Mouse (Mus musculus) cerebellum, adult (tissue): ENCODE measurements around the gene Arhgdib.
"Not testable (repeated sequence)": the region's sequence is repeated elsewhere in the genome, so short reads cannot be mapped to it uniquely, and the experiment has no call there.

Experiments used
- ATAC-seq: cut with Nextera tagmentation; 2 replicates; pipeline ENCODE4 v1.9.2; 2017; ENCODE audit warnings: mild to moderate bottlenecking, moderate library complexity, mixed read lengths; ENCODE audit not compliant: insufficient number of reproducible peaks, low FRiP score, low TSS enrichment

The Arhgdib gene

DNA sequence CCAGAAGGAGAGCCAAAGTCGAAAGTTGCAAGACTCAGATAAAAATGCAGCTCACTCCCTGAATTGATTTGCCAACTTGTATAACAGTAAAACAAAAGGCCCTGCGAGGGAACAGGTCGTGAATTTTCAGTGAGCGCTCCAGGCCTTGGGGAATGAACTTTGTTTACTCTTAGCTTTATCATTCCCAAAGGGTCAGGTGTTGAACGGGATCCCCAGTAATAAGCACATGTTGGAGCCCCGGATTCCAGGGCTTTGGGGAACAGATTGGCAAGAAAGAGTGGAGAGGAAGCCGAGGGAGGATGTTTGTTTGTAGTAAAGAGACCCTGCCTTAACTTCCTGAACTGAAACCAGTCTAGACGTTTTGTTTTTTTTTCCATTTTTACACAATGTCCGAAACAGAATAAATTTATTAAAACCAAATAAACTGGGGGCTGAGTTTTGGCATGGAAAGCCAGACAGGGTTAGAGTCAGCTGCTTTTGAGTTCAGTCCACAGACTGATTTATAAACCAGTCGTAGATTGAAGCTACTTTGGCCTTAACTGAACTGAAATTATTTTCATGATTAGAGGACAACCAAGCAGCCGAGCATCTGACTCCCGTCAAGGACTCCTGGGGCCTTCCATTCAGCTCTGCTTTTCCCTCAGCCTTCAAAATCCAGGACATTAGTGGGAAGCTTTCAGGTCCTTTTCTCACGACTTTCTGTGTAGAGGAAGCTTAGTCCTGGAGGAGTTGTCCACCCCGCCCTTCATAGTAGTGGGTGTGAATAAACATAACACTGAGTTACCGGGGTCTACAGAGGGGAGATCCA, 47.0 kb downstream of the Arhgdib start:
- ATAC-seq = no peak

DNA sequence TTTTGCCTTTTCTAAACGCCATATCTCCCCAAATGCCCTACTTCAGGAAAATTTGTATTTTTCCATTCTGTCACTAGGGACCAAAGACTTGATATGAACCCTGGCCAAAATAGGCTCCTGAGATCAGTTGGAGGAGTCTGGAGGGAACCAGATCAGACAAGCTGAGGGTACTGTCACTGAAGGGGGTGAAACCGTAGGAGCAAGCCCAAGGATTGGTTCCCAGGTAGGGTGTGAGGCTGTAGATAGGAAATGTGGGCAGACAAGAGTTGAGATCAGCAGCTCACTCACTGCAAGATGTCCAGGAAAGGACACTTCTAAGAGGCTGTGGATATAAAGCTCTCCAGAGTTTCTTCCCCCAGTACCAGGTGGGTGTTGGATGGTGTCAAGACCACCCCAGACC, 49.7 kb downstream of the Arhgdib start:
- ATAC-seq = no peak

DNA sequence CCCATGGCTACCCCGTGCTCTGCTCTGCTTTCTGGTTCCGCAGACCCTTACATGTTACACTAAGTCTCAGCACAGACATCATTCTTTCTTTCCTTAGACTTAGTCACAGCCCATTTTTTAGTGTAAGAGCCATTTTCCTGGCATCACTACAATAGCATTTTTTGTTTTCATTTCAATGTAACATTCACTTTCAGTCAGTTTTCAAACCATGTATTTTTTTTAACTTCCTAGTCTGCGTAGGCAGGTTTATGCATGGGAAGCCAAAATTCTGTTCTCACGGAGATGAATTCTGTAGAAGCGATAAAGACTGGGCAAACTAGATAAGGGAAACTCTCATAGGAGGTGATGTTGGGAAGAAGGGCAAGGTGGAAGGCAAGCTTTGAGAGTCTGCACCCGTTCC, 52.1 kb downstream of the Arhgdib start:
- ATAC-seq = no peak

DNA sequence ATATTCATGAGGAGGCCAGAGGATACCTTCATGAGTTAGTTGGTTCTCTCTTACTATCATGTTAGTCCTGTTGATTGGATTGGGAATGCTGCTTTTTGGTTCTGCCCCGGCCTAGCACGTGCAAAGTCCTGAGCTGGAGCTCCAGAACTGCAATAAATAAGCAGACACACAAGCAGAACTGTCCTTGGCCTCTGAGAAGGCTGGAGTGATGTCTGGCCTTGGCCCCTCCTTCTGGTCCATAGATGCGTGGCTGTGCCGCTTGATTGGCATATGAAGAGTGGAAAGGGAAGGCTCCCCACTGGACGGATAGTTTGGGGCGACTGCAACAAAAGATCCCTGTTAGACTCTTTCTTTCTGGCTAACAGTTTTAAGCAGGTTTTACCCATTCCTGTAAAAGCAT, 52.6 kb downstream of the Arhgdib start:
- no peak for ATAC-seq

DNA sequence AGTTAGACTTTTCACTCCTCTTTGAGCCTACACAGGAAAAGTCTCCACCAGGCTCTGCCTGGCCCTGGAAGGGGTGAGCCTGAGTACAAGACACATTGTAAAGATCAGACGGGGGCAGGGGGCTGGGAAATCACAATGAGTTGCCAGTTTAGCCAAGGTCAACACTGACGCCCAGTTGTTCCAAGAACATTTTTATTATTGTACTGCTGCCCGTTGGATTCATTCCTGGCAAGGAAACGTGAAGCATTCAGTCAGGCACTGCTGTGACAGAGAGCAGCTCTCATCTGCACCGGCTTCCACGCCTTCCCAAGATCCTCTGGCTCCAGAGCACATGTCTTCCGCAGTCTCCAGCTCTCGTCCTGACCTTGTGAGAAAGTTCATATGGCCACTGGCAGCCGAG, 53.8 kb downstream of the Arhgdib start:
- no peak for ATAC-seq

DNA sequence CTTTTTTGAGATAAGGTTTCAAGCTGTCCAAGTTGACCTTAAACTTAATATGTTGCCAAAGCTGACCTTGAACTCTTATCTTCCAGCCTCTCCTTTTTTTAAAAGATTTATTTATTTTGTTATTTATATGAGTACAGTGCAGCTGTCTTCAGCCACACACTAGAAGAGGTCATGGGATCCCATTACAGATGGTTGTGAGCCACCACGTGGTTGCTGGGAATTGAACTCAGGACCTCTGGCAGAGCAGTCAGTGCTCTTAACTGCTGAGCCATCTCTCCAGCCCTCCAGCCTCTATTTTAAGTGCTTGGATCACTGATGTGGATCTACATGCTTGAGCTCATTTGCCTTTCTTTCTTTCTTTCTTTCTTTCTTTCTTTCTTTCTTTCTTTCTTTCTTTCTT, 56.9 kb downstream of the Arhgdib start:
- ATAC-seq = not testable (repeated sequence)

DNA sequence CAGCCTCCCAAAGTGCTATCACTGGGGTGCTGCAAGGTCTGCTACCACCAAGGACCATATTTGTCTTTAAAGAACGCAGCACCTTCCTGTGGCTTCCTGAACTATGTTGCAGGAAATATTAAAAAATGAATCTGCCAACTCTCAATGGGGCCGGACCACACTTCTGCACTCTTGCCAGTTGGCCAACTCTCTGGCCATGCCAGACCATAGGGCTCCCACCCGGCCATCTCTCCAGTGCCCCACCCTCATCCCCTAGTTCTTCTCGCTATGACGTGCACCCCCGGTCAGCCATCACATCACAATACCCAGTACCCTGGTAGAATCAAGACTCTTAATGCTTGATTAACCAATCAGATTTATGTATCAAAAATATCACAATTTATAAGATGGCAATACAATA, 57.7 kb downstream of the Arhgdib start:
- ATAC-seq = no peak

DNA sequence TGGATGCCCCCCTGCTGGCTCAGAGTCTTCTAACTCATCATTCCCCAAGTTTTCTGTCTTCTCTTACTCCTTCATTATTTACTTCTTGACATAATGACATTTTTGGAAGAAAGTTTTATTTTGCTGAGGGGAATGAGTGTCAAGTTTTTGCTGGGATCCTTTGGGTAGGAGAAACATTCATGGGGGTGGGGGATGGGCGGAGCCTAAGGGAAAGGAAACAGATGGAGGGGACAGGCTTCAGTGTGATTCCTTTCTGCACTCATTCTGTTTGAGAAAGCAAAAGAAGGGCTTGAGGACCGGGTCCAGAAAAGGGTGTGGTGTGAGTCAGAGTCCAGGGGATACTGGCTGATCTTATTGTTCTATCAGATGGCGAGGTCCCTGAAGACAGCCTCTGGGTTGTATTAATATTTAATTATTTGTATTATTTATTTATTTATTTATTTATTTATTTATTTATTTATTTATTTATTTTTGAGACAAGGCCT, 58.2 kb downstream of the Arhgdib start:
- ATAC-seq = no peak

DNA sequence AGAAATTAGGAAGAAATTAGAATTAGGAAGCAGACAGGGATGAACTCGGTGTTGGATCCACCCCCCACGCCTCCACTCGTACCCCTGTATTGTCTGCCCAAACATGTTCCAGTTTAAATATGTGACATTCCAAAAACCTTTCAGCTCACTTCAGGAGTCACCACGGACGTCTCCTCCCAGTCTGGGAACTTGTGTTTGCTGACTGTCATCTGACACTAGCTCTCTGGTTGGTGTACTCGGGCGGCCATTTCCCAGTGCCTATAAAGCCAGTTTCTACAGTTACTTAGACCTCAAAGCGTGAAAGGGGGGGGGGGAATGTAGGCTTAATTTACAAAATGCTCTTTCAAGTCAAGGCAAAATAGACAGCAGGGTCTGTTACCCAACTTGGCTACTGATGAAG, 60.0 kb downstream of the Arhgdib start:
- ATAC-seq = no peak

DNA sequence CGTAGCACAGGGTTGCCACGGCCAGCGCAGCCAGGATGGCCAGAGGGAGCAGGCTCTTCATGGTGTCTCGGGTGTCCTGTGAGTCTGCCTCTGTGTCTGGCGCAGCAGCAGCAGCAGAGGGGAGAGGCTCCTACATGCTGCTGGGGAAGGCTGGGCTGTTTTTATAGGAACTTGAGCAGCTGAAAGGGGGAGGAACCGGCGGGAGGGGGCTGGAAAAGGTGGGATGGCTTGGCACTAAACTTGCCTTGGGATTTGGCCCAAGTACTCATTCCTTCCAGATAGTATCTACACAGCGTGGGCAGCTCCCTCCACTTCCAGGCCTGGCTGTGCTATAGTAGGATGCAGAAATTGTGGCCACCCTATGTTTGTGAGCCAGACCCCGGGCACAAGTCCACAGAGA, 66.0 kb downstream of the Arhgdib start, which contains the start of gene Mgp:
Gene Mgp (minus strand): TSS at position 154 of the 400 bp plus-strand sequence.
- ATAC-seq = no peak

DNA sequence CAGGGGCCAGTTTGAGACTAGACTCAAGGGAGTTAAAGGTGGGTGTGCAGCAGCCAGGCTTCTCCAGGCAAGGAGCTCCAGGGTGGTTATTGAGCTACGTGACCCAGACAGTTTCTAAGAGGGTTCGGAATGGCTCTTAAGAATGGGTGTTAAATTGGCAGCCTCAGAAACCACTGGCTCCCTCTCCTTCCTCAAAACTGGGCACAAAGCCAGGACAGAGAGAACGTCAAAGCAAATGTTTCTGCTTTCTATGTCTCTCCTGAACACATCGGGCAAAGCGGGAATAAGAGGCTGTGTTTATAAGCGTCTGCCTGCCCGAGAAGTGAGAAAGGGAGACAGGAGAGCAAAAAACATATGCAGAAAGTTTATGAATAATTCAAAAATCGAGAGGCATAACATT, 67.1 kb downstream of the Arhgdib start:
- ATAC-seq = no peak
